Mouse (Mus musculus): ENCODE results near the gene Ackr2.

GRCm38 (mm10) chr9:121934856-121935255 is 36.7 kb downstream of the Ackr2 start:
- TF ChIP-seq MXI1 (IDR thresholded peaks at IDR 0.05; ENCODE audit: low read depth, low read length) (no peak), EP300 (IDR thresholded peaks at IDR 0.05; ENCODE audit: low read depth in 1 of 2, low read length in 2 of 2) (no peak)

Measured in MEL (cell line).